Mouse (Mus musculus): Measurements from ENCODE around the gene Map3k4. TPM values are rescaled to one million over a fixed set of nuclear protein-coding genes. Genes with fewer than 3 reads are reported as not detected.
A peak's percentile ranks its signal among the peaks of the same experiment; 100 is the strongest.

Gene Map3k4
- polyA plus RNA-seq, 1 experiment from 2014 or later: 31.5 TPM

- WGBS: 67% methylated on average over 6 of the region's 6 CpGs
- H3K4me2 ChIP-seq: no peak overlapping the region
- H3K27me3 ChIP-seq: no peaks in the 10 kb centered on the region
- no peak overlapping the region for H3K4me3 ChIP-seq
- H3K27ac ChIP-seq: no peak overlapping the region
- no peak overlapping the region for H3K9ac ChIP-seq
- no peaks in the 10 kb centered on the region for H3K9me3 ChIP-seq (replicated peaks)
- no peaks in the 10 kb centered on the region for H3K36me3 ChIP-seq
- H3K4me1 ChIP-seq (replicated peaks): peaks cover 8% of the 10 kb centered on the region; the same call in 1 of the 2 replicates
- ATAC-seq (replicated peaks; ENCODE audit: insufficient number of reproducible peaks, insufficient read depth, low FRiP score, low read depth): no peak
These were observed 16.5 kb upstream of the Map3k4 start for GRCm38 (mm10) chr17:12335115-12335514.

GRCm38 (mm10) chr17:12327847-12328518 is 9.4 kb upstream of the Map3k4 start:
- 12% methylated on average over 14 of the region's 14 CpGs for WGBS
- Histone ChIP-seq H3K27me3 (no peaks in the 10 kb centered on the region), H3K36me3 (peaks cover 4% of the 10 kb centered on the region; the same call in 1 of the 2 replicates), H3K9ac (no peak overlapping the region), H3K4me3 (peak overlapping the region; percentile 4; the same call in 1 of the 2 replicates), H3K9me3 (replicated peaks) (no peaks in the 10 kb centered on the region), H3K27ac (peak overlapping the region; percentile 62), H3K4me1 (replicated peaks) (peaks cover 35% of the 10 kb centered on the region), H3K4me2 (peak overlapping the region; percentile 45)
- ATAC-seq (replicated peaks; ENCODE audit: insufficient number of reproducible peaks, insufficient read depth, low FRiP score, low read depth): peak; percentile 81

- no peak overlapping the region for H3K27ac ChIP-seq
- peaks cover 4% of the 10 kb centered on the region; the same call in 1 of the 2 replicates for H3K36me3 ChIP-seq
- no peaks in the 10 kb centered on the region for H3K9me3 ChIP-seq (replicated peaks)
- H3K4me3 ChIP-seq: no peak overlapping the region
- H3K27me3 ChIP-seq: no peaks in the 10 kb centered on the region
- no peak for ATAC-seq (replicated peaks; ENCODE audit: insufficient number of reproducible peaks, insufficient read depth, low FRiP score, low read depth)
- H3K9ac ChIP-seq: no peak overlapping the region
- H3K4me1 ChIP-seq (replicated peaks): peaks cover 28% of the 10 kb centered on the region
- WGBS: 77% methylated on average over 7 of the region's 7 CpGs
- H3K4me2 ChIP-seq: peak overlapping the region; percentile 59; the same call in 1 of the 2 replicates
These were observed 1.2 kb upstream of the Map3k4 start for GRCm38 (mm10) chr17:12319786-12320185.

GRCm38 (mm10) chr17:12317954-12318651 is 493 bp downstream of the Map3k4 start:
- peak overlapping the region; percentile 93 for H3K4me3 ChIP-seq
- H3K27ac ChIP-seq: peak overlapping the region; percentile 95
- peaks cover 35% of the 10 kb centered on the region for H3K4me1 ChIP-seq (replicated peaks)
- no peaks in the 10 kb centered on the region for H3K36me3 ChIP-seq
- no peaks in the 10 kb centered on the region for H3K27me3 ChIP-seq
- WGBS: under 1% methylated on average over 52 of the region's 59 CpGs
- ATAC-seq (replicated peaks; ENCODE audit: insufficient number of reproducible peaks, insufficient read depth, low FRiP score, low read depth): peak; percentile 72
- no peaks in the 10 kb centered on the region for H3K9me3 ChIP-seq (replicated peaks)
- peak overlapping the region; percentile 93 for H3K9ac ChIP-seq
- H3K4me2 ChIP-seq: peak overlapping the region; percentile 78

- no peaks in the 10 kb centered on the region for H3K27me3 ChIP-seq
- H3K36me3 ChIP-seq: no peaks in the 10 kb centered on the region
- no peaks in the 10 kb centered on the region for H3K9me3 ChIP-seq (replicated peaks)
- WGBS: 9% methylated on average over 7 of the region's 7 CpGs
- peak overlapping the region; percentile 78 for H3K4me2 ChIP-seq
- no peak for ATAC-seq (replicated peaks; ENCODE audit: insufficient number of reproducible peaks, insufficient read depth, low FRiP score, low read depth)
- peak overlapping the region; percentile 93 for H3K4me3 ChIP-seq
- H3K27ac ChIP-seq: peak overlapping the region; percentile 95
- H3K9ac ChIP-seq: peak overlapping the region; percentile 93
- peaks cover 35% of the 10 kb centered on the region for H3K4me1 ChIP-seq (replicated peaks)
These were observed 1.0 kb downstream of the Map3k4 start for GRCm38 (mm10) chr17:12317607-12317953.

- H3K9me3 ChIP-seq (replicated peaks): no peaks in the 10 kb centered on the region
- H3K27me3 ChIP-seq: no peaks in the 10 kb centered on the region
- no peak overlapping the region for H3K4me2 ChIP-seq
- no peak for ATAC-seq (replicated peaks; ENCODE audit: insufficient number of reproducible peaks, insufficient read depth, low FRiP score, low read depth)
- WGBS: 86% methylated on average over 13 of the region's 13 CpGs
- peaks cover 33% of the 10 kb centered on the region for H3K4me1 ChIP-seq (replicated peaks)
- H3K9ac ChIP-seq: no peak overlapping the region
- H3K27ac ChIP-seq: no peak overlapping the region
- no peaks in the 10 kb centered on the region for H3K36me3 ChIP-seq
- no peak overlapping the region for H3K4me3 ChIP-seq
These were observed 2.3 kb downstream of the Map3k4 start for GRCm38 (mm10) chr17:12316251-12316650.

GRCm38 (mm10) chr17:12312248-12312647 is 6.3 kb downstream of the Map3k4 start:
- Histone ChIP-seq H3K9ac (no peak overlapping the region), H3K4me3 (no peak overlapping the region), H3K4me1 (replicated peaks) (peaks cover 30% of the 10 kb centered on the region), H3K36me3 (no peaks in the 10 kb centered on the region), H3K9me3 (replicated peaks) (no peaks in the 10 kb centered on the region), H3K27me3 (no peaks in the 10 kb centered on the region), H3K4me2 (no peak overlapping the region), H3K27ac (no peak overlapping the region)
- 91% methylated on average over 6 of the region's 6 CpGs for WGBS
- no peak for ATAC-seq (replicated peaks; ENCODE audit: insufficient number of reproducible peaks, insufficient read depth, low FRiP score, low read depth)

GRCm38 (mm10) chr17:12309493-12309892 is 9.1 kb downstream of the Map3k4 start:
- H3K27me3 ChIP-seq: no peaks in the 10 kb centered on the region
- H3K4me3 ChIP-seq: no peak overlapping the region
- no peaks in the 10 kb centered on the region for H3K36me3 ChIP-seq
- no peak overlapping the region for H3K9ac ChIP-seq
- H3K27ac ChIP-seq: no peak overlapping the region
- ATAC-seq (replicated peaks; ENCODE audit: insufficient number of reproducible peaks, insufficient read depth, low FRiP score, low read depth): no peak
- 85% methylated on average over 9 of the region's 9 CpGs for WGBS
- peaks cover 28% of the 10 kb centered on the region for H3K4me1 ChIP-seq (replicated peaks)
- H3K4me2 ChIP-seq: no peak overlapping the region
- H3K9me3 ChIP-seq (replicated peaks): no peaks in the 10 kb centered on the region

GRCm38 (mm10) chr17:12309059-12309458 is 9.5 kb downstream of the Map3k4 start:
- H3K9me3 ChIP-seq (replicated peaks): no peaks in the 10 kb centered on the region
- ATAC-seq (replicated peaks; ENCODE audit: insufficient number of reproducible peaks, insufficient read depth, low FRiP score, low read depth): no peak
- H3K4me3 ChIP-seq: no peak overlapping the region
- H3K27ac ChIP-seq: no peak overlapping the region
- H3K36me3 ChIP-seq: no peaks in the 10 kb centered on the region
- no peak overlapping the region for H3K4me2 ChIP-seq
- no peaks in the 10 kb centered on the region for H3K27me3 ChIP-seq
- peaks cover 26% of the 10 kb centered on the region for H3K4me1 ChIP-seq (replicated peaks)
- 82% methylated on average over 8 of the region's 8 CpGs for WGBS
- H3K9ac ChIP-seq: no peak overlapping the region

GRCm38 (mm10) chr17:12307251-12308135 is 11.1 kb downstream of the Map3k4 start:
- Histone ChIP-seq H3K36me3 (no peaks in the 10 kb centered on the region), H3K4me1 (replicated peaks) (peaks cover 30% of the 10 kb centered on the region), H3K4me2 (no peak overlapping the region), H3K4me3 (no peak overlapping the region), H3K27me3 (no peaks in the 10 kb centered on the region), H3K9me3 (replicated peaks) (no peaks in the 10 kb centered on the region), H3K27ac (no peak overlapping the region), H3K9ac (no peak overlapping the region)
- 0 out of 2 replicates have a peak, but pooled peaks have one; percentile 21 for ATAC-seq (replicated peaks; ENCODE audit: insufficient number of reproducible peaks, insufficient read depth, low FRiP score, low read depth)
- 69% methylated on average over 20 of the region's 20 CpGs for WGBS

GRCm38 (mm10) chr17:12304658-12305057 is 13.9 kb downstream of the Map3k4 start:
- no peaks in the 10 kb centered on the region for H3K27me3 ChIP-seq
- H3K9ac ChIP-seq: no peak overlapping the region
- WGBS: 62% methylated on average over 6 of the region's 6 CpGs
- peaks cover 48% of the 10 kb centered on the region for H3K4me1 ChIP-seq (replicated peaks)
- H3K36me3 ChIP-seq: no peaks in the 10 kb centered on the region
- H3K4me3 ChIP-seq: no peak overlapping the region
- no peak overlapping the region for H3K4me2 ChIP-seq
- ATAC-seq (replicated peaks; ENCODE audit: insufficient number of reproducible peaks, insufficient read depth, low FRiP score, low read depth): no peak
- peak overlapping the region; percentile 48 for H3K27ac ChIP-seq
- no peaks in the 10 kb centered on the region for H3K9me3 ChIP-seq (replicated peaks)

Data from heart, embryonic 15.5 days (tissue).